Mouse (Mus musculus) C2C12 (cell line): ENCODE results near the gene BC107364.
"Not testable (repeated sequence)": the region's sequence is repeated elsewhere in the genome, so short reads cannot be mapped to it uniquely, and the experiment has no call there.

Source experiments
- CTCF ChIP-seq: IDR thresholded peaks from one replicate; pipeline ENCODE4 v1.5.1; 2011; ENCODE audit not compliant: control insufficient read depth, insufficient read depth, insufficient read length
- MAX ChIP-seq: IDR thresholded peaks from one replicate; pipeline ENCODE4 v1.6.1; 2011; ENCODE audit warnings: mild to moderate bottlenecking, control low read depth

DNA sequence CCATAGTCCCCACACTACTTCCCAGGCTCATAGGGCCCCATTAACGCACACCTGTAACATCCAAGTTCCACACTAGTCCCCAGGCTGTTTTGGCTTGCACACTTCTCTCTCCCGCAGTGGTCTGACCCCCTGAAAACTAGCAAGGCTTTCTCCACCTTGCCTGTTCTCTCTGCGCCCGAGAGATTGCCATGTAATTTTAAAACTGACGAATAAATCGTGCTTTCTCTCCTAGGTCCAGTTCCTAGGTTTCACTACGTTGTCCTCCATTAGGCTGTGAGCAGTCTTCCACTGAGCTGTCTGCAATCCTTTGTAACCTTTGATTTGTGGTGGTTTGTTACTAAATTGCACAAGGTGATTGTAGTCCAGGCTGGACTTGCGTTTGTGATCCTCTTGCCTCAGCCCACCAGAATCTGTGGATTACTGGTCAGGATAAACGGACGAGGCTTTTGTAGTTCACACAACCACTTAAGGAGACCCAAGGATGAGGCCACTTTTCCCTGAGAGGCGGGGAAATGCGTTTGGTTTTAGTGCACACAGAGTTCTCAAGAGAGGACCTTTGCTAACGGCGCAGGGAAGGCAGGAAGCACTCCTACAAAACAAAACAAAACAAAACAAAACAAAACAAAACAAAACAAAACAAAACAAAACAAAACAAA, 44.6 kb upstream of the BC107364 start:
- not testable (repeated sequence) for TF ChIP-seq CTCF, MAX
